46 mouse cellular contexts compared by ENCODE assay signal in genomic region chr1:175680995-175681394, GRCm38 (mm10). TPM values are rescaled to one million over a fixed set of nuclear protein-coding genes. Genes with fewer than 3 reads are reported as not detected.
"Had no signal": no experiment of that assay in that cellular context is flagged by ENCODE, and none has a peak within 500 bp of the region (broad histone marks: within the 10 kb centered on the region; RNA-seq: fewer than 3 reads in every experiment).

No protein-coding gene starts in this region.

- H3K36me3 ChIP-seq: limb, embryonic 15.5 days; liver, embryonic 13.5 days; liver, embryonic 15.5 days; lung, embryonic 15.5 days; midbrain, embryonic 15.5 days had no signal

- H3K9ac ChIP-seq: limb, embryonic 12.5 days; limb, embryonic 13.5 days; limb, embryonic 15.5 days; liver, embryonic 12.5 days; liver, embryonic 13.5 days; liver, embryonic 14.5 days; liver, embryonic 15.5 days; liver, postnatal 0 days; lung, embryonic 14.5 days; lung, embryonic 15.5 days; midbrain, embryonic 12.5 days; midbrain, embryonic 13.5 days; midbrain, embryonic 15.5 days; neural tube, embryonic 12.5 days had no signal

- H3K9me3 ChIP-seq: limb, embryonic 10.5 days; limb, embryonic 12.5 days; limb, embryonic 13.5 days; limb, embryonic 15.5 days; liver, embryonic 12.5 days; liver, embryonic 13.5 days; liver, embryonic 15.5 days; lung, embryonic 15.5 days; megakaryocyte, embryonic 14.5 days; midbrain, embryonic 10.5 days; midbrain, embryonic 12.5 days; midbrain, embryonic 13.5 days; midbrain, embryonic 15.5 days; neural tube, embryonic 12.5 days had no signal

- H3K27ac ChIP-seq: limb, embryonic 10.5 days; limb, embryonic 12.5 days; limb, embryonic 13.5 days; limb, embryonic 15.5 days; liver, embryonic 12.5 days; liver, embryonic 13.5 days; liver, embryonic 14.5 days; liver, embryonic 15.5 days; lung, embryonic 15.5 days; macrophage; midbrain, embryonic 10.5 days; midbrain, embryonic 12.5 days; midbrain, embryonic 13.5 days; midbrain, embryonic 15.5 days; neural tube, embryonic 12.5 days had no signal

- H3K4me3 ChIP-seq: limb, embryonic 10.5 days; limb, embryonic 12.5 days; limb, embryonic 13.5 days; limb, embryonic 15.5 days; liver, embryonic 12.5 days; liver, embryonic 13.5 days; liver, embryonic 15.5 days; lung, embryonic 15.5 days; megakaryocyte, embryonic 14.5 days; midbrain, embryonic 10.5 days; midbrain, embryonic 12.5 days; midbrain, embryonic 13.5 days; midbrain, embryonic 15.5 days; myocyte; neural tube, embryonic 12.5 days had no signal

- DNase-seq: left cerebral cortex, postnatal 4 days; liver; liver, embryonic 13.5 days; liver, postnatal 0 days; lung, adult 18-20 months; lung, adult 2 months; lung, embryonic 14.5 days; lung, postnatal 10 days; lung, postnatal 14 days; lung, postnatal 36 days; lung, postnatal 4 days; midbrain, embryonic 14.5 days had no signal

- H3K27me3 ChIP-seq: limb, embryonic 12.5 days; limb, embryonic 13.5 days; limb, embryonic 15.5 days; liver, embryonic 12.5 days; liver, embryonic 13.5 days; liver, embryonic 15.5 days; lung, embryonic 15.5 days; megakaryocyte, embryonic 14.5 days; midbrain, embryonic 12.5 days; midbrain, embryonic 13.5 days; midbrain, embryonic 15.5 days; neural tube, embryonic 12.5 days had no signal

- H3K4me1 ChIP-seq: limb, embryonic 10.5 days; limb, embryonic 12.5 days; limb, embryonic 13.5 days; limb, embryonic 15.5 days; liver, embryonic 12.5 days; liver, embryonic 13.5 days; liver, embryonic 15.5 days; lung, embryonic 15.5 days; midbrain, embryonic 10.5 days; midbrain, embryonic 12.5 days; midbrain, embryonic 13.5 days; neural tube, embryonic 12.5 days had no signal

RNA-seq across cellular contexts. Expression of gene Wdr64, which starts 17.4 kb away (rescaled TPM):
- total RNA-seq: left cerebral cortex, postnatal 10 days; left cerebral cortex, postnatal 25 days; left cerebral cortex, postnatal 36 days; left cerebral cortex, postnatal 4 days; liver, adult 2 months; megakaryocyte progenitor cell, adult 5-6 weeks; megakaryocyte, adult 5-6 weeks; megakaryocyte-erythroid progenitor cell, adult 5-6 weeks; midbrain, postnatal 0 days; monocyte, adult 5-6 weeks had no signal
- polyA plus RNA-seq: limb, embryonic 10.5 days; limb, embryonic 11.5 days; limb, embryonic 12.5 days; limb, embryonic 13.5 days; limb, embryonic 14.5 days; limb, embryonic 15.5 days; liver, adult 2 months; liver, embryonic 11.5 days; liver, embryonic 12.5 days; liver, embryonic 13.5 days; liver, embryonic 14.5 days; liver, embryonic 15.5 days; liver, embryonic 16.5 days; liver, postnatal 0 days; lung, adult 2 months; lung, embryonic 14.5 days; lung, embryonic 15.5 days; lung, embryonic 16.5 days; lung, postnatal 0 days; macrophage; midbrain, embryonic 10.5 days; midbrain, embryonic 11.5 days; midbrain, embryonic 12.5 days; midbrain, embryonic 13.5 days; midbrain, embryonic 14.5 days; midbrain, embryonic 15.5 days; midbrain, embryonic 16.5 days; midbrain, postnatal 0 days; myocyte; neural tube, embryonic 11.5 days; neural tube, embryonic 12.5 days had no signal
